Mouse (Mus musculus): Measurements from ENCODE around the gene Pkd1l2. TPM values are rescaled to one million over a fixed set of nuclear protein-coding genes. Genes with fewer than 3 reads are reported as not detected.

The Pkd1l2 gene
- polyA plus RNA-seq (2014; fragmentation: Illumina TruSeq; extraction: RNeasy Lipid Tissue Mini Kit (QIAGEN cat#74804); ENCODE audit: low read depth, low replicate concordance) = 0.41 TPM

DNA sequence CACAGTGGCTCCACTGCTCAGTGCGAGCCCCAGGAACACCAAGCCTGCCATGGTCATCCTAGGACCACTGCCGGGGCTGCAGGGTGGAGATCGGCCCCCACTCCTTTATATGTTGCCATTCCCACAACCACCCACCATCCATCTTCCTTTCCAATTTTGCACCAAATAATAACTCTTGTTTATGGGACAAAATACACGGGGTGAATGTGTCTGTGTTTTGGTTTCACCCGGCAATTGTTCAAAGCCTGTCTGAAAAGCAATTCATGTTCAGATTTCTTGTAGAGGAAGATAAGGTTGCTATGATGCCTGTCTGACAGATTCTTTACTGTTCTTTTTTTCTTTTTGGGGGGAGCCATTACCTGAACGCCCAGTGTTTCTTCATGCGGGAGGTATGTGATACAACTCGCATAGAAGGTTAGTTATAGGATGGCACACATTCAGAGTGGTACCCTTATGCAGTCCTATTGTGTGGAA is at the start of gene Pkd1l2:
Pkd1l2 (minus strand) TSS at position 51 of the 474 bp plus-strand sequence.

DNA sequence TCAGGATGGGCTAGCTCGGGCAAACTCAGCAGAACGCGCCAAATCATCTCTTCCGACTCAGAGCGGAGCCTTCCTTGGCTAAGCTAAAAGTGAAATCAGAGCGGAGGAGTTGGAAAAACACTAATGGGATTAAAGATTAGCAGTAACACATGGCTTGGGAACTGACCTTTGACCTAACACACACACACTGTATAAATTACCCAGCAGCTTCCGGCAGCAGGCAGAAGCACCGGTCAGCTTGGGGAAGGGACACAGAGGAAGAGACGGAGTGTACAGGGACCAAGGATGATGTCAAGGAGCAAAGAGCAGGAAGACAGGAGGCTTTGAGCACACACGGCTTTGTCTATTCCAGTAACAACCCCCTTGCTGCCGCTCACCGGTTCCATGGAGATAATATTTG is 13.4 kb upstream of the Pkd1l2 start, which contains the start of gene Bco1:
Bco1 (plus strand) TSS at position 208 of the 400 bp plus-strand sequence.

GRCm38 (mm10) chr8:116993095-116993867 is 89.0 kb downstream of the Pkd1l2 start, which contains the start of gene Gcsh:
TSS of gene Gcsh (minus strand) at chr8:116993537.

DNA sequence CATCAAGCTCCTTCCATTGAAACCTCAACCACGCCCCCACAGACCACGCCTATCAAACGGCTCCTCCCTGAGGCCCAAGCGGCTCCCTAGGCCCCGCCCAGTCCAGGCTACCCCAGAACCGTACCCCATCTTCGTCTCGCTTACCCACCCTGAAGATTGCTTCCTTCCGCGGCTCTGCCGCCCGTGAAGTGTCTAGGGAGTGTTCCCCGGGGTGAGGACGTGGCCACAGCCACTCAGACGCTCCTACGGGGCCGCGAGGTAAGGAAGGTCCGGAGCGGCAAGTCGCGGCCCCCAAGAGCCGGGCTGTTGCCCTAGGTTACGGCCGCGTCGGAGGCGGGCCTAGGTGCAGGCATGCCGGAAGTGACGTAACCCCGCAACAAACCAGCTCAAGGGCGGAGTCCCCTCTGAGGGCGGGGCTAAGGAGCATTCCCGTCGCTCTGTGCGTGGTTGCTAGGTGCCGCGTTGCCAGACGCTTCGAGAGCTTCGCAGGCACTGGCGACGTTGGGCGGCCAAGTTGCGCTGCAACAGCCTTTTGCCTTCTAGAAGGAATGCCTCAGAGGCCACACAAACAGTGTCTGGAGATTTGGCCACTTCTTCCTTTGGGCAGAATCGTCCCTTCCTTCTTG is 103.5 kb downstream of the Pkd1l2 start, which contains the start of gene 1700030J22Rik:
1700030J22Rik (minus strand) TSS at position 329 of the 626 bp plus-strand sequence.

Other genes with a start within 250 kb of the Pkd1l2 start
- 4.4 TPM for gene Cmc2, start 161.0 kb downstream of the Pkd1l2 start, polyA plus RNA-seq (2014; fragmentation: Illumina TruSeq; extraction: RNeasy Lipid Tissue Mini Kit (QIAGEN cat#74804); ENCODE audit: low read depth, low replicate concordance)
- gene Cenpn, start 160.7 kb downstream of the Pkd1l2 start, polyA plus RNA-seq (2014; fragmentation: Illumina TruSeq; extraction: RNeasy Lipid Tissue Mini Kit (QIAGEN cat#74804); ENCODE audit: low read depth, low replicate concordance) = 191 TPM
- gene Atmin, start 139.1 kb downstream of the Pkd1l2 start, polyA plus RNA-seq (2014; fragmentation: Illumina TruSeq; extraction: RNeasy Lipid Tissue Mini Kit (QIAGEN cat#74804); ENCODE audit: low read depth, low replicate concordance) = 18.3 TPM
- gene 1700030J22Rik, start 103.5 kb downstream of the Pkd1l2 start, polyA plus RNA-seq (2014; fragmentation: Illumina TruSeq; extraction: RNeasy Lipid Tissue Mini Kit (QIAGEN cat#74804); ENCODE audit: low read depth, low replicate concordance) = 118 TPM
- gene Gcsh, start 88.9 kb downstream of the Pkd1l2 start, polyA plus RNA-seq (2014; fragmentation: Illumina TruSeq; extraction: RNeasy Lipid Tissue Mini Kit (QIAGEN cat#74804); ENCODE audit: low read depth, low replicate concordance) = 26.9 TPM
- gene Bco1, start 13.4 kb upstream of the Pkd1l2 start, polyA plus RNA-seq (2014; fragmentation: Illumina TruSeq; extraction: RNeasy Lipid Tissue Mini Kit (QIAGEN cat#74804); ENCODE audit: low read depth, low replicate concordance) = 20.7 TPM
- gene Gan, start 75.7 kb upstream of the Pkd1l2 start, polyA plus RNA-seq (2014; fragmentation: Illumina TruSeq; extraction: RNeasy Lipid Tissue Mini Kit (QIAGEN cat#74804); ENCODE audit: low read depth, low replicate concordance) = 2.8 TPM
- 0.70 TPM for gene Cmip, start 174.6 kb upstream of the Pkd1l2 start, polyA plus RNA-seq (2014; fragmentation: Illumina TruSeq; extraction: RNeasy Lipid Tissue Mini Kit (QIAGEN cat#74804); ENCODE audit: low read depth, low replicate concordance)

All from testis, adult 10 weeks (tissue).